Mouse (Mus musculus) liver, embryonic 14.5 days (tissue): ENCODE measurements around the gene Stum. TPM values are rescaled to one million over a fixed set of nuclear protein-coding genes. Genes with fewer than 3 reads are reported as not detected.

Experiments
- ATAC-seq: fragments of 200-750 bp; cut with Nextera tagmentation; 2 replicates; pipeline ENCODE4 v1.8.0; 2017; ENCODE audit warnings: moderate number of reproducible peaks, mild to moderate bottlenecking, moderate library complexity; ENCODE audit not compliant: insufficient read depth
- DNase-seq, 3 experiments: peaks; one replicate each; pipeline ENCODE4 v3.0.0-alpha.2; 2012 to 2013; ENCODE audit warnings: low read depth in 3 of 3, low spot score in 3 of 3
- H3K27ac ChIP-seq: fragments of 300-500 bp; sonication (generic); 2 replicates; pipeline ENCODE4 v1.5.1; 2014; ENCODE audit warnings: moderate library complexity, mild to moderate bottlenecking, control low read depth, inconsistent platforms
- H3K27me3 ChIP-seq: fragments of 300-500 bp; sonication (generic); 2 replicates; pipeline ENCODE4 v1.6.1; 2014; ENCODE audit warnings: mild to moderate bottlenecking, low read length, moderate library complexity; ENCODE audit not compliant: control insufficient read depth, insufficient read depth
- H3K36me3 ChIP-seq: fragments of 300-500 bp; sonication (generic); replicated peaks from 2 replicates; pipeline ENCODE4 v1.6.1; 2014; ENCODE audit warnings: low read depth; ENCODE audit not compliant: control insufficient read depth, insufficient read depth
- H3K4me1 ChIP-seq, 2 experiments: fragments of 200-500 bp in 1 of 2; fragments of 300-500 bp in 1 of 2; sonication (generic) in 1 of 2; replicated peaks; 2 replicates each; pipeline ENCODE4 v1.6.1; 2012 to 2014; ENCODE audit warnings: antibody characterized with exemption in 1 of 2, inconsistent platforms in 1 of 2, low read length in 1 of 2; ENCODE audit not compliant: control insufficient read depth in 2 of 2, insufficient read depth in 2 of 2
- H3K4me2 ChIP-seq: fragments of 300-500 bp; sonication (generic); 2 replicates; pipeline ENCODE4 v1.6.1; 2014; ENCODE audit warnings: low read depth, mild to moderate bottlenecking, control low read depth, moderate library complexity
- H3K4me3 ChIP-seq, 2 experiments: fragments of 200-500 bp in 1 of 2; fragments of 300-500 bp in 1 of 2; sonication (generic) in 1 of 2; 2 replicates each; pipeline ENCODE4 v1.5.1; 2012 to 2014; ENCODE audit warnings: low read depth in 2 of 2, low read length in 2 of 2, mild to moderate bottlenecking in 2 of 2, control low read depth in 1 of 2, inconsistent platforms in 1 of 2, moderate library complexity in 1 of 2; ENCODE audit not compliant: insufficient read depth in 1 of 2
- H3K9ac ChIP-seq: fragments of 300-500 bp; sonication (generic); replicated peaks from 2 replicates; pipeline ENCODE4 v1.6.1; 2014; ENCODE audit warnings: mild to moderate bottlenecking, control low read depth, moderate library complexity
- H3K9me3 ChIP-seq: fragments of 300-500 bp; sonication (generic); 2 replicates; pipeline ENCODE4 v1.6.1; 2016; ENCODE audit warnings: low read length, mixed read lengths; ENCODE audit not compliant: control insufficient read depth
- CTCF ChIP-seq: IDR thresholded peaks from 2 replicates; pipeline ENCODE4 v1.5.1; 2016; ENCODE audit warnings: antibody characterized with exemption, low read depth, control low read depth
- EP300 ChIP-seq: IDR thresholded peaks from 2 replicates; pipeline ENCODE4 v1.6.1; 2016; ENCODE audit warnings: antibody characterized with exemption, low read depth
- WGBS: fragments of 180-500 bp; shearing (Covaris S2); extraction: QIAGEN DNeasy Blood & Tissue Kit; methylation state at CpG from one replicate; pipeline ENCODE4 v1.1.7; 2014; ENCODE audit not compliant: insufficient replicate concordance; 5-methylcytosine and 5-hydroxymethylcytosine counted together
- polyA plus RNA-seq, 2 experiments: library from polyadenylated mRNA; depleted of rRNA in 1 of 2; stranded (reverse) in 1 of 2; unstranded in 1 of 2; fragments of >200 nt; fragmentation: Nextera tagmentation in 1 of 2; extraction: Ambion mirVana in 1 of 2; gene quantifications; 2 replicates each; pipeline versions ENCODE4 v1.2.1 to v1.2.3; 2012 to 2014

Gene Stum
- polyA plus RNA-seq, 2 experiments: 0.04 TPM; not detected in 1

GRCm38 (mm10) chr1:180460721-180461120 lies 22.6 kb downstream of the Stum start:
- no peak for ATAC-seq
- WGBS: 40% methylated on average over 5 of the region's 5 CpGs
- no peak for DNase-seq

GRCm38 (mm10) chr1:180458680-180459079 lies 24.6 kb downstream of the Stum start:
- Histone ChIP-seq H3K36me3 (no peaks in the 10 kb centered on the region), H3K9ac (no peak overlapping the region), H3K27me3 (no peaks in the 10 kb centered on the region), H3K4me1 (no peaks in the 10 kb centered on the region), H3K9me3 (no peaks in the 10 kb centered on the region), H3K4me3 (no peak overlapping the region), H3K4me2 (no peak overlapping the region), H3K27ac (no peak overlapping the region)
- 48% methylated on average over 3 of the region's 3 CpGs for WGBS
- TF ChIP-seq EP300: no peak
- TF ChIP-seq CTCF: no peak
- ATAC-seq (no peak), DNase-seq (no peak)

More at GRCm38 (mm10) chr1:180460721-180461120, 22.6 kb downstream of the Stum start:
- no peak overlapping the region for H3K4me3 ChIP-seq
- TF ChIP-seq EP300 (no peak), CTCF (no peak)
- H3K9ac ChIP-seq: no peak overlapping the region
- no peak overlapping the region for H3K4me2 ChIP-seq
- no peaks in the 10 kb centered on the region for H3K4me1 ChIP-seq
- no peaks in the 10 kb centered on the region for H3K9me3 ChIP-seq
- H3K36me3 ChIP-seq: no peaks in the 10 kb centered on the region
- H3K27me3 ChIP-seq: no peaks in the 10 kb centered on the region
- H3K27ac ChIP-seq: no peak overlapping the region

GRCm38 (mm10) chr1:180458274-180458673 lies 25.0 kb downstream of the Stum start:
- no peaks in the 10 kb centered on the region for H3K27me3 ChIP-seq
- no peak overlapping the region for H3K27ac ChIP-seq
- no peaks in the 10 kb centered on the region for H3K9me3 ChIP-seq
- no peak overlapping the region for H3K9ac ChIP-seq
- no peak overlapping the region for H3K4me2 ChIP-seq
- no peak for TF ChIP-seq CTCF
- WGBS: 35% methylated on average over 6 of the region's 6 CpGs
- DNase-seq (no peak), ATAC-seq (no peak)
- H3K4me1 ChIP-seq: no peaks in the 10 kb centered on the region
- no peaks in the 10 kb centered on the region for H3K36me3 ChIP-seq
- no peak overlapping the region for H3K4me3 ChIP-seq

- no peaks in the 10 kb centered on the region for H3K36me3 ChIP-seq
- H3K4me2 ChIP-seq: no peak overlapping the region
- DNase-seq (no peak), ATAC-seq (no peak)
- H3K9ac ChIP-seq: no peak overlapping the region
- no peak for TF ChIP-seq EP300
- TF ChIP-seq CTCF: no peak
- no peaks in the 10 kb centered on the region for H3K4me1 ChIP-seq
- H3K27me3 ChIP-seq: no peaks in the 10 kb centered on the region
- H3K9me3 ChIP-seq: no peaks in the 10 kb centered on the region
- H3K4me3 ChIP-seq: no peak overlapping the region
- H3K27ac ChIP-seq: no peak overlapping the region
- 37% methylated on average over 2 of the region's 2 CpGs for WGBS
These were observed 33.7 kb downstream of the Stum start for GRCm38 (mm10) chr1:180449641-180450040.

GRCm38 (mm10) chr1:180444411-180444810 lies 38.9 kb downstream of the Stum start:
- WGBS: 52% methylated on average over 3 of the region's 3 CpGs
- no peak for ATAC-seq
- no peak for TF ChIP-seq CTCF
- TF ChIP-seq EP300: no peak

GRCm38 (mm10) chr1:180439496-180439895 lies 43.8 kb downstream of the Stum start:
- Histone ChIP-seq H3K9ac (no peak overlapping the region), H3K4me1 (no peaks in the 10 kb centered on the region), H3K4me2 (no peak overlapping the region), H3K27ac (no peak overlapping the region), H3K9me3 (no peaks in the 10 kb centered on the region), H3K36me3 (no peaks in the 10 kb centered on the region), H3K4me3 (no peak overlapping the region), H3K27me3 (no peaks in the 10 kb centered on the region)
- no peak for TF ChIP-seq CTCF
- TF ChIP-seq EP300: no peak
- DNase-seq: no peak
- no peak for ATAC-seq
- 50% methylated on average over 4 of the region's 4 CpGs for WGBS

More at GRCm38 (mm10) chr1:180444411-180444810, 38.9 kb downstream of the Stum start:
- Histone ChIP-seq H3K9me3 (no peaks in the 10 kb centered on the region), H3K27ac (no peak overlapping the region), H3K4me2 (no peak overlapping the region), H3K9ac (no peak overlapping the region), H3K4me1 (no peaks in the 10 kb centered on the region), H3K36me3 (no peaks in the 10 kb centered on the region), H3K4me3 (no peak overlapping the region), H3K27me3 (no peaks in the 10 kb centered on the region)
- DNase-seq: no peak
